Mouse (Mus musculus): ENCODE measurements around the gene Otogl. TPM values are rescaled to one million over a fixed set of nuclear protein-coding genes. Genes with fewer than 3 reads are reported as not detected.

Gene Otogl
- polyA plus RNA-seq, 1 experiment: not detected

DNA sequence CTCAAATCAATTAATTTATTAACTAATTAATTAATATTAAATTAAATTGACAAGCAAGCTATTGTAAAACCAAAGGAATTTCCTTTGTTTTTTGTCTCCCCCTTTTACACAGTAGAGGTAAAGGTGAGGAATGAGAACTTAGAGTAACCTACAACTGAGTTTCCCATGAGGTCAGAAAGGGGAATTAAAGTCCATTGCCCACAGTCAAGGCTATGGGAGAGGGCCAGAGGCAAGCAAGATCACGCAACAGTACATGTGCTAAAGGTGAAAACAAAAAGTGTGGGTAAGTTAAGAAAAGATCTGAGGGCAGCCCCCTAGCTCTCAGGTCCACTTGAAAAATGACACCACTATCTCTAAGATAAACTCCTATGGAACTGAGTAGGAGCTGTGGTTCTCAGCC, 9.2 kb upstream of the Otogl start:
- no peaks in the 10 kb centered on the region for H3K4me1 ChIP-seq (ENCODE audit: control insufficient read depth, insufficient read depth, low read length)
- no peak overlapping the region for H3K4me3 ChIP-seq (ENCODE audit: insufficient read depth, low read length)
- no peak overlapping the region for H3K27ac ChIP-seq (ENCODE audit: insufficient read depth, low read depth, low read length)
- TF ChIP-seq POLR2A (IDR thresholded peaks at IDR 0.05; ENCODE audit: borderline replicate concordance, low read depth, low read length) (no peak), CTCF (IDR thresholded peaks at IDR 0.05; ENCODE audit: low read depth, low read length) (no peak)

DNA sequence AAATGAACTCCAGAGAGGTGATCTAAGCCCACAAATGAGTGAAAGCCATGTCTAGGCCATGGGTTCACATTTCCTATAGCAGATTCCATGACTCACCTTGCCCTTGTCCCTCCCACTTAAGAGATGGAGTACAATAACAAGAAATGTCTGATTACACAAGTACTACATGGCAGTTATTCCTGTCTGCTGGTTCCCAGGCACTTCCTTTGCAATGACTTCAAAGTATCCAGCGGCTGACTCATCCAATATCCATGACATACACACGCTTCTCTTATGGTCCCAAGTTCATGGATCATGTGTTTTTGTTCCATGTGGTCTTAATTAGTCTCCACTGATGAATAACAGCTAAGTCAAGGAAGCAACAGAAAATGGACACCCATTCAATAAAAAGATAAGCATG, 1.1 kb upstream of the Otogl start:
- no peaks in the 10 kb centered on the region for H3K4me1 ChIP-seq (ENCODE audit: control insufficient read depth, insufficient read depth, low read length)
- no peak overlapping the region for H3K4me3 ChIP-seq (ENCODE audit: insufficient read depth, low read length)
- H3K27ac ChIP-seq (ENCODE audit: insufficient read depth, low read depth, low read length): no peak overlapping the region
- no peak for TF ChIP-seq CTCF (IDR thresholded peaks at IDR 0.05; ENCODE audit: low read depth, low read length)
- no peak for TF ChIP-seq POLR2A (IDR thresholded peaks at IDR 0.05; ENCODE audit: borderline replicate concordance, low read depth, low read length)

DNA sequence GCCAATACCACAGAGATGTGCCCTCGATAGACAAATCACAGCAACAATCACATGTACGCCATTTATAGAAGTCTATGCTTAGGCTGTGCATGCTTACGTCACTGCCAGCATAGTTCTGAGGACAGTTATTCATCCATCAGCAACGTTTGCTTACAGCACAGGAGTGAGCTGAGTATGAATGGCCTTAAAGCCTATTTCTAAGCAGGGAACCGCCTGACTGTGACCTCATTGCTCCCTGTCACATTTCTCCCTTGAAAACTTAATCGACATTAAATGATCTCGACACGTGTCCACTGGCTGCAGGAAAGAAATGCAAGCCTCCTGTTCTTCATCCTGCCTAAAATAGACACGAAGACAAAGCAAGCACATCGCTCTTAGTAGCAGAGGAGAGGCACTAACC, 5.5 kb downstream of the Otogl start:
- H3K4me3 ChIP-seq (ENCODE audit: insufficient read depth, low read length): no peak overlapping the region
- no peak overlapping the region for H3K27ac ChIP-seq (ENCODE audit: insufficient read depth, low read depth, low read length)
- H3K4me1 ChIP-seq (ENCODE audit: control insufficient read depth, insufficient read depth, low read length): no peaks in the 10 kb centered on the region
- TF ChIP-seq POLR2A (IDR thresholded peaks at IDR 0.05; ENCODE audit: borderline replicate concordance, low read depth, low read length) (no peak), CTCF (IDR thresholded peaks at IDR 0.05; ENCODE audit: low read depth, low read length) (no peak)

DNA sequence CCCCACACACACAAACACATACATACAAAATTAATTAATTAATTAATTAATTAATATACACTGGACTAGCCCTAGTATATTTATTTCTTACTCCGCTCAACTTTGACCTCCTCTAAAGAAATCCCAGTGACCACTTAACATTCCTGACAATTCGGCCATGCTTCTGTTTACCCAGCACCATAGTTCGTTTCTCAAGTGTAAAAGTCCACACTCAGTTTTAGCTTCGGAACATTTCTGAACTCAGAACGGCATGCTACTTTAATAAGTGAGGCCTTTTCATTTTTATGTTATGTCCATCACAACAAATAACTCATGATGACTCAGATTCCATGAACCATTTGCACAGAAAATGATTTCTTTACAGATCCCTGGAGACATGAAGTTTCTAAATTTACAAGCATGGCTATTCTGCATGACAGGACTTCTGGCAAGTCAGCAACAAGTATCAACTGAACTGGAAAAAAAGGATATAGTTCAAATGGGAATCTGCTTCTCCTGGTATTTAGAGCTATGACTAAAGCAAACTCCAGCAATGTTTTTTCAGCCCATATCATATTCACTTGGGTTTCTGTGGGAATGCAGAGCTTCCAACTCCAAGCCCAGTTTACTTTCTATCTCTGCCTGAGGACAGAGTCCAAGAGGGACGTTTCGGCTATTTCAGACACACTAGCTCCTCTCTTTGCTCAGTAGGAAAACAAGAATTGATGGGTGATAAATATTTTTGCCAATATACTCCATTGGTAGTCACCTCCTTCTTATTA, 6.5 kb downstream of the Otogl start:
- H3K4me3 ChIP-seq (ENCODE audit: insufficient read depth, low read length): no peak overlapping the region
- no peak overlapping the region for H3K27ac ChIP-seq (ENCODE audit: insufficient read depth, low read depth, low read length)
- no peaks in the 10 kb centered on the region for H3K4me1 ChIP-seq (ENCODE audit: control insufficient read depth, insufficient read depth, low read length)
- no peak for TF ChIP-seq CTCF (IDR thresholded peaks at IDR 0.05; ENCODE audit: low read depth, low read length)
- no peak for TF ChIP-seq POLR2A (IDR thresholded peaks at IDR 0.05; ENCODE audit: borderline replicate concordance, low read depth, low read length)

DNA sequence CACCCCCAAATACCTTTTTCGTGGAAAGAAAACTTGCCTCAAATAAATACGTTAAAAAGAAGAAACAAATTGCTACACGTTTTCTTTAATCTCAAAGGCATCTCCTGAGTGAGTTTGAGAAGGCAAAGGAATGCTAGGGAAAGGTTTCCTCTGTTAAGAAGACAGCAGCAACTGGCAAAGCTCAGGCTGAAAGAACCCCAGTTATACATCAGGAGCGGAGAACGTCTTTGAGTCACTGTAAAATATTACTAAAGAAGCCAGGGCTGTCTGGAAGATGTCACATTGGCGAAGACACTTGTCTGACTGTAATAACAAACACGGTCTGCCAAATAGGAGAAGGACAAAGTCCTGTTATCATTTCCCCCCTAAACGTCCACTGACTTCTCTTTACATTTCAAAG, 10.0 kb downstream of the Otogl start:
- Histone ChIP-seq H3K4me3 (ENCODE audit: insufficient read depth, low read length) (no peak overlapping the region), H3K27ac (ENCODE audit: insufficient read depth, low read depth, low read length) (no peak overlapping the region), H3K4me1 (ENCODE audit: control insufficient read depth, insufficient read depth, low read length) (no peaks in the 10 kb centered on the region)
- no peak for TF ChIP-seq CTCF (IDR thresholded peaks at IDR 0.05; ENCODE audit: low read depth, low read length)

DNA sequence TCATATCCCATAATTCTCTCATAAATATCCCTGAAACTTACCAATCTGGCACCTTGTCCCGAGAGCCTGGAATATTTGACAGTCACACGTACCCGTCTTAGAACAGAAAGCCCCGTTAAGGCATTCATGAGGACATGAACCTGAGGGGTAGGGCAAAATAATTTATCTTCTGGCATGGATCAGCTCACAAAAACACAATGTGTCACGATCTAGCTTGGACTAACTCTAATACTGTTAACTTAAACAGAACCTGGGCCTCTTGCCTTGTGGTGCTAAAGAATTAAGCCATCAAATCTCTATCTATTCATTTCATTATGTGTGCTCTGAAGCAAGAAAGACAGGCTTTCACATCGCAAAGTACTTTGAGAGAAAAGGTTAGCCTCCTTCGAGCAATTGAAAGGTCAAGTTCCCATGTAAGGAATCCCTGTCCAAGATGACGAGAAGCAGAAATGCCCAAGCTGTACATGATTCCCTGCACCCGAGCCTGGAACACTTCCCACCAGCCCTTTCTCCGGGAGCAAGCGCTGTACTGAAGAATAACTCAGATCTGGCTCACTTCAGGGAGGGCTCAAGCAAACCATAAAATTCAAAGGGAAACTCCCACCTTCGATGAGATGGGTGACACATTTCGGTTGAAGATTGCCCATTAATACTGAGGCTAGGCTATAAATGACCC, 10.6 kb downstream of the Otogl start:
- no peak overlapping the region for H3K27ac ChIP-seq (ENCODE audit: insufficient read depth, low read depth, low read length)
- TF ChIP-seq POLR2A (IDR thresholded peaks at IDR 0.05; ENCODE audit: borderline replicate concordance, low read depth, low read length) (no peak), CTCF (IDR thresholded peaks at IDR 0.05; ENCODE audit: low read depth, low read length) (no peak)

DNA sequence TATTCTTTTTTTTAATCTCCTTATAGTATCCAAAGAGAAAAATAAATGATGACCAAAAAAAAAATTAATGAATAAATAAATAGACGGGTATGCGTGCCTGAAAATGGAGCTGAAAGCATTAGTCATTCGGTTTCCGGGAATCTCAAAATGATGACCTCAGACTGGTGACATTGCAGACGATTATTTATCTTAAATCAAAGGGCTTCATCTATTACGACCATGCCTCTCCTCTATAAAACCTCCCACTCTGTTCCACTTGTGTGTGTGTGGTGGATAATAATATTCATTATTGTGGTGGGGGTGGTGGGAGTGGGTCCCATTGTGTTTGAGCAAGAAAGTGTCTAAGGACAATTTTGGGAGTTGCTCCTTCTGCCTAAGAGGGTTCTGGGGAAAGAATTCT, 12.0 kb downstream of the Otogl start:
- H3K4me3 ChIP-seq (ENCODE audit: insufficient read depth, low read length): no peak overlapping the region
- TF ChIP-seq POLR2A (IDR thresholded peaks at IDR 0.05; ENCODE audit: borderline replicate concordance, low read depth, low read length): no peak
- no peak for TF ChIP-seq CTCF (IDR thresholded peaks at IDR 0.05; ENCODE audit: low read depth, low read length)
- no peak overlapping the region for H3K27ac ChIP-seq (ENCODE audit: insufficient read depth, low read depth, low read length)

More for the DNA sequence above, 10.6 kb downstream of the Otogl start:
- Histone ChIP-seq H3K4me3 (ENCODE audit: insufficient read depth, low read length) (no peak overlapping the region), H3K4me1 (ENCODE audit: control insufficient read depth, insufficient read depth, low read length) (no peaks in the 10 kb centered on the region)

DNA sequence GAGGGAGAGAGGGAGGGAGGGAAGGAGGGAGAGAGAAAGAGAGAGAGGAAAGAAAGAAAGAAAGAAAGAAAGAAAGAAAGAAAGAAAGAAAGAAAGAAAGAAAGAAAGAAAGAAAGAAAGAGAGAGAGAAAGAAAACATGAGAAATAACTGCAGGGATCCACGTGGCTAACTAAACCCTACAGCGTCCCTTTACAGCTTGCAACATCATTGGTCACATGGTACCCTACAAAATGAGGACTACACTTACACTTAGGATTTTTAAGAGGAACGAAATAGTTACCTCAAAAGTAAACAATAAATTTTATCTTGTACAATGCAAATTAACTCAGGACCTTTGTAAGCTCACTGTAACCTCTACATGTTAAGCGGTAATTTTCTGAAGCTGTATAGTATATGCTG, 15.8 kb downstream of the Otogl start:
- Histone ChIP-seq H3K4me1 (ENCODE audit: control insufficient read depth, insufficient read depth, low read length) (no peaks in the 10 kb centered on the region), H3K4me3 (ENCODE audit: insufficient read depth, low read length) (no peak overlapping the region), H3K27ac (ENCODE audit: insufficient read depth, low read depth, low read length) (no peak overlapping the region)
- TF ChIP-seq POLR2A (IDR thresholded peaks at IDR 0.05; ENCODE audit: borderline replicate concordance, low read depth, low read length) (no peak), CTCF (IDR thresholded peaks at IDR 0.05; ENCODE audit: low read depth, low read length) (no peak)

More for the DNA sequence above, 12.0 kb downstream of the Otogl start:
- H3K4me1 ChIP-seq (ENCODE audit: control insufficient read depth, insufficient read depth, low read length): no peaks in the 10 kb centered on the region

DNA sequence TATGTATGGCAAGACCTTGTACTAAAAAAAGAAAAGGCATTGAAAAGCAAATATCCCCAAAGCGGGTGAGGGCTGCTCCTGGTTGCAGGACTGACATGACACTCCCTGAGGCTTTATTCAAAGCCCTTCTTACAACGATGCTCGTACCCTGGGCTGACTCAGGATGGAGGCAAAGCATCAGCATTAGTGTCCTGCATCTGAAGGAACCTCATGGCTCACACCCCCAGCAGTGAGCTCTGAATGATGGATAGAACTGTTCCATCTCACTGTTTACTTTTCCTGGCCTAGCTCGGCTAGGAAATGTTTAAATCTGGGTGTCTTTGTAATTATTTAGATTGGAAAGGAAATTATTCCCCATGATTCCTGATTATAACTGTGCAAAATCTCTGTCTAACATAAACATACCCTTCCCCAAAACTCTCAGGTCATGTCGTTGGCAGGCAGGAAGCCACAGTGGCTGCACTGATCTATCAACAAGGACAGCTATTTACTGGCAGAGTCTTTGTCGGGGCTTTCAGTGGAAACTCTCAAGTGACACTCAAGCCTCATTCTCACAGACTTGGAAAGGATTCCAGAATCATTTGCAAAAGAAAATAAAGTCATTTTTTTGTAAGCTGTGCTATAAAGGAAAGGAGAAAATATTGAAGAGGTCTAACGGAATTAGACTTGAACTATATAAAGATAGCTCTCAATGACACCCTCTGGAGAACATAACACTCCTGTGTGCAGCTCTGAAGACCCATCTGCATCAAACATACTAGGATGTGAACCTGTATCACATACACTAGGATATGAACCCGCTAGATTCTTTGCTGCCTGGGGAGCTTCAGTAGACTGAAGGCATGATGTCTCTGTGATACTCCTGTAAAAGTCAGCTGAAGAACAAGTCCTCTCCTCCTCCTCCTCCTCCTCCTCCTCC, 17.0 kb downstream of the Otogl start:
- no peak overlapping the region for H3K4me3 ChIP-seq (ENCODE audit: insufficient read depth, low read length)
- H3K27ac ChIP-seq (ENCODE audit: insufficient read depth, low read depth, low read length): no peak overlapping the region
- no peak for TF ChIP-seq CTCF (IDR thresholded peaks at IDR 0.05; ENCODE audit: low read depth, low read length)
- no peak for TF ChIP-seq POLR2A (IDR thresholded peaks at IDR 0.05; ENCODE audit: borderline replicate concordance, low read depth, low read length)
- H3K4me1 ChIP-seq (ENCODE audit: control insufficient read depth, insufficient read depth, low read length): no peaks in the 10 kb centered on the region

All from bone marrow macrophage, adult 2 months (primary cell).